Mouse (Mus musculus): ENCODE measurements around the gene Kazn.

Gene Kazn

GRCm38 (mm10) chr4:142193151-142193578 lies 46.0 kb downstream of the Kazn start:
- DNase-seq (ENCODE audit: low read depth), result no peak

GRCm38 (mm10) chr4:142189960-142190359 lies 49.2 kb downstream of the Kazn start:
- no peak for DNase-seq (ENCODE audit: low read depth)

- no peak for DNase-seq (ENCODE audit: low read depth)
Measured at GRCm38 (mm10) chr4:142188501-142188900, 50.7 kb downstream of the Kazn start.

GRCm38 (mm10) chr4:142186155-142186554 lies 53.0 kb downstream of the Kazn start:
- no peak for DNase-seq (ENCODE audit: low read depth)

- DNase-seq (ENCODE audit: low read depth), result no peak
Measured at GRCm38 (mm10) chr4:142185533-142185900, 53.7 kb downstream of the Kazn start.

GRCm38 (mm10) chr4:142184852-142185532 lies 54.2 kb downstream of the Kazn start:
- DNase-seq (ENCODE audit: low read depth), result no peak

- no peak for DNase-seq (ENCODE audit: low read depth)
Measured at GRCm38 (mm10) chr4:142183591-142183990, 55.6 kb downstream of the Kazn start.

GRCm38 (mm10) chr4:142183015-142183414 lies 56.2 kb downstream of the Kazn start:
- no peak for DNase-seq (ENCODE audit: low read depth)

- no peak for DNase-seq (ENCODE audit: low read depth)
Measured at GRCm38 (mm10) chr4:142181646-142182045, 57.6 kb downstream of the Kazn start.

GRCm38 (mm10) chr4:142180874-142181273 lies 58.3 kb downstream of the Kazn start:
- DNase-seq (ENCODE audit: low read depth), result no peak

GRCm38 (mm10) chr4:142180289-142180688 lies 58.9 kb downstream of the Kazn start:
- DNase-seq (ENCODE audit: low read depth), result peak; percentile 78

- peak; percentile 44 for DNase-seq (ENCODE audit: low read depth)
Measured at GRCm38 (mm10) chr4:142179531-142179930, 59.7 kb downstream of the Kazn start.

- DNase-seq (ENCODE audit: low read depth), result no peak
Measured at GRCm38 (mm10) chr4:142176732-142177131, 62.5 kb downstream of the Kazn start.

- no peak for DNase-seq (ENCODE audit: low read depth)
Measured at GRCm38 (mm10) chr4:142173981-142174485, 65.2 kb downstream of the Kazn start.

GRCm38 (mm10) chr4:142172942-142173341 lies 66.3 kb downstream of the Kazn start:
- no peak for DNase-seq (ENCODE audit: low read depth)

GRCm38 (mm10) chr4:142171788-142172497 lies 67.3 kb downstream of the Kazn start:
- no peak for DNase-seq (ENCODE audit: low read depth)

GRCm38 (mm10) chr4:142170882-142171768 lies 68.1 kb downstream of the Kazn start:
- DNase-seq (ENCODE audit: low read depth), result peak; percentile 25

- no peak for DNase-seq (ENCODE audit: low read depth)
Measured at GRCm38 (mm10) chr4:142169636-142170035, 69.6 kb downstream of the Kazn start.

- DNase-seq (ENCODE audit: low read depth), result no peak
Measured at GRCm38 (mm10) chr4:142168352-142168751, 70.8 kb downstream of the Kazn start.

GRCm38 (mm10) chr4:142165835-142166701 lies 73.1 kb downstream of the Kazn start:
- DNase-seq (ENCODE audit: low read depth), result no peak

GRCm38 (mm10) chr4:142165363-142165762 lies 73.8 kb downstream of the Kazn start:
- no peak for DNase-seq (ENCODE audit: low read depth)

Data from fibroblast of lung, adult 2 months (primary cell).